Mouse (Mus musculus): ENCODE data around the gene 1700025G04Rik. TPM values are rescaled to one million over a fixed set of nuclear protein-coding genes. Genes with fewer than 3 reads are reported as not detected.
A peak's percentile ranks its signal among the peaks of the same experiment; 100 is the strongest.

Gene 1700025G04Rik
- total RNA-seq, 2 experiments from 2014 or later = 75.9 to 85.4 TPM

DNA sequence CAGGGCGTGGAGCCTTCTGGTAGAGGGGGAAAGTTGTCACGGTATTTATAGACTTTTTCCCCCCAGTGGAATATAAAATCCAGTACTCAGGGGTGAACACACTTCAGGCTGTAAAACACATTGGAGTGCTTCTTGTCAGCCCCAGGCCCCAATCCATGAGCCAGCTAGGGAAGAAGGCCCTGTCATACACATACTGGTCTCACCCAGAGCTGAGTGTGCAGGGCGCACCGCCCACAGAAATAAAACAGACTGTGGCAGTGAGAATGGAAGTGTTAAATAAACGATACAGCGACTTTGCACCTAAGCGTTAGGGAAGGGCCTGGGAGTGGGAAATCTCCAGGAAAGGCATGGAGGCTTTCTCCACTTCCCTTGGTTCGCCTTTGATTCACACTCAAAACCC lies 50.3 kb downstream of the 1700025G04Rik start:
- intact Hi-C loops (cut with DNase I) = no loop called here
- peak in 1 of 2 experiments; percentile 38 for DNase-seq (ENCODE audit: low spot score in 2 of 2)

- intact Hi-C loops (cut with DNase I) = no loop called here
- DNase-seq (ENCODE audit: low spot score in 2 of 2) = no peak
Observed at GRCm38 (mm10) chr1:152038086-152038485, 51.8 kb downstream of the 1700025G04Rik start.

DNA sequence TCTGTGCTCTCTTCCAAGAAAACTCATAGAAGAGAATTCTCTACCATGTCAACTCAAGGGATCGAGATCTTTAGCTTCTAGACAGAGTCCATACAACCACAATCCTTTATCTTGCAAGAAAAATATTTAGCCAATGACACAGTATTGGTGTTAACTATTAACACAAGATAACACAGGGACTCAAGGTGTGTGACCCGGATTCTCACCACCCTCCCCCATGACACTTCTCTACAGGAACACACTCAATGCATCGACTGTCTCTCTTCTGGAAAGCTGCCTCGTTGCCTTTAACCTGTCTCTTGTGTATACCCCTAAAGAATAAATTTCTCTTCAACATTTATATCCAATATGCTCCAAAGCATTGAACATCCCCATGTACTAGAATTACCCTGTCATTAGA lies 52.3 kb downstream of the 1700025G04Rik start:
- DNase-seq (ENCODE audit: low spot score in 2 of 2) = no peak
- intact Hi-C loops (cut with DNase I) = no loop called here

- intact Hi-C loops (cut with DNase I) = no loop called here
Observed at GRCm38 (mm10) chr1:152034766-152035165, 55.2 kb downstream of the 1700025G04Rik start.

DNA sequence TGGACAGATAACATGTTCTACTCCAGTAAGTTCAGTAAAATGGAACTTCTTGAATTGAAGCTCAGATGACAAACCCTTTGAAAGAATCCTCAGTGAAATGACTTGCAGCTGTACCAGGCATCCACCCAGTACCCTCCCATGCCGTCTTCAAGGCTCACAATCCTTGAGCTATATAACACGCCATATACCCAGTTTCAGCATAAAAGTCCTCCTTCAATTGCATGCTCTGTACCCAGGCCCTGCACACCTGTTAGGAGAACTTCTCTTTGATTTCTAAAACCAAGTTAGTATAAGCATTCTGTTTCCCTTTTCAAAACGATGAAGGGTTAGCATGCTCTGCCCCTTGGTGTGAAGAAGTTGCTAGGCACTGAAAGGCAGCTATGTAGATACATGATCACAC lies 56.2 kb downstream of the 1700025G04Rik start:
- DNase-seq (ENCODE audit: low spot score in 2 of 2) = no peak

More at GRCm38 (mm10) chr1:152034766-152035165, 55.2 kb downstream of the 1700025G04Rik start:
- DNase-seq (ENCODE audit: low spot score in 2 of 2) = no peak

GRCm38 (mm10) chr1:152032144-152032543 lies 57.8 kb downstream of the 1700025G04Rik start:
- DNase-seq (ENCODE audit: low spot score in 2 of 2) = no peak
- intact Hi-C loops (cut with DNase I) = no loop called here

More for the DNA sequence above, 56.2 kb downstream of the 1700025G04Rik start:
- intact Hi-C loops (cut with DNase I) = no loop called here

- DNase-seq (ENCODE audit: low spot score in 2 of 2) = no peak
- intact Hi-C loops (cut with DNase I) = no loop called here
Observed at GRCm38 (mm10) chr1:152030546-152030945, 59.4 kb downstream of the 1700025G04Rik start.

GRCm38 (mm10) chr1:152028718-152029117 lies 61.2 kb downstream of the 1700025G04Rik start:
- intact Hi-C loops (cut with DNase I) = no loop called here

GRCm38 (mm10) chr1:152026762-152027161 lies 63.2 kb downstream of the 1700025G04Rik start:
- intact Hi-C loops (cut with DNase I) = no loop called here

More at GRCm38 (mm10) chr1:152028718-152029117, 61.2 kb downstream of the 1700025G04Rik start:
- peak in 1 of 2 experiments; percentile 39 for DNase-seq (ENCODE audit: low spot score in 2 of 2)

GRCm38 (mm10) chr1:152025308-152025707 lies 64.6 kb downstream of the 1700025G04Rik start:
- intact Hi-C loops (cut with DNase I) = no loop called here
- DNase-seq (ENCODE audit: low spot score in 2 of 2) = no peak

More at GRCm38 (mm10) chr1:152026762-152027161, 63.2 kb downstream of the 1700025G04Rik start:
- DNase-seq (ENCODE audit: low spot score in 2 of 2) = no peak

- DNase-seq (ENCODE audit: low spot score in 2 of 2) = no peak
- intact Hi-C loops (cut with DNase I) = no loop called here
Observed at GRCm38 (mm10) chr1:152024019-152024787, 65.7 kb downstream of the 1700025G04Rik start.

DNA sequence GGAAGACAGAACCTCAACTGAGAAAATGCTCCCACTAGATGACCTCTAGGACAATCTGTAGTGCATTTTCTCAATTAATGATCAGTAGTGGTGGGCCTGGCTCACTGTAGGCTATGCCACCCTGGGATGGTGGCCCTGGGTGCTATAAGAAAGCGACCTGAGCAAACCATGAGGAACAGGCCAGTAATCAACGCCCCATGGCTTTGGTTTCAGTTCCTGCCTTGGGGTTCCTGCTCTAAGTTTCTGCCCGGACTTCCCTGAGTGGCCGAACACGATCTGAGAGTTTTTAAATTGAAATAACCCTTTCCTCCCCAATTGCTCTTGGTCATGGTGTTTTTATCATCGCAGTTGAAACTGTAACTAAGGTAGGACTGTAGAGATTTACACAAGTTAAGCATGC lies 69.1 kb downstream of the 1700025G04Rik start:
- intact Hi-C loops (cut with DNase I) = no loop called here
- DNase-seq (ENCODE audit: low spot score in 2 of 2) = no peak

- DNase-seq (ENCODE audit: low spot score in 2 of 2) = no peak
- intact Hi-C loops (cut with DNase I) = no loop called here
Observed at GRCm38 (mm10) chr1:152020070-152020469, 69.9 kb downstream of the 1700025G04Rik start.

- no peak for DNase-seq (ENCODE audit: low spot score in 2 of 2)
- intact Hi-C loops (cut with DNase I) = no loop called here
Observed at GRCm38 (mm10) chr1:152019196-152019595, 70.7 kb downstream of the 1700025G04Rik start.

GRCm38 (mm10) chr1:152018322-152018721 lies 71.6 kb downstream of the 1700025G04Rik start:
- intact Hi-C loops (cut with DNase I) = no loop called here
- DNase-seq (ENCODE audit: low spot score in 2 of 2) = no peak

- no peak for DNase-seq (ENCODE audit: low spot score in 2 of 2)
- intact Hi-C loops (cut with DNase I) = no loop called here
Observed at GRCm38 (mm10) chr1:152016663-152017062, 73.3 kb downstream of the 1700025G04Rik start.

- intact Hi-C loops (cut with DNase I) = no loop called here
Observed at GRCm38 (mm10) chr1:152015555-152016125, 74.3 kb downstream of the 1700025G04Rik start.

DNA sequence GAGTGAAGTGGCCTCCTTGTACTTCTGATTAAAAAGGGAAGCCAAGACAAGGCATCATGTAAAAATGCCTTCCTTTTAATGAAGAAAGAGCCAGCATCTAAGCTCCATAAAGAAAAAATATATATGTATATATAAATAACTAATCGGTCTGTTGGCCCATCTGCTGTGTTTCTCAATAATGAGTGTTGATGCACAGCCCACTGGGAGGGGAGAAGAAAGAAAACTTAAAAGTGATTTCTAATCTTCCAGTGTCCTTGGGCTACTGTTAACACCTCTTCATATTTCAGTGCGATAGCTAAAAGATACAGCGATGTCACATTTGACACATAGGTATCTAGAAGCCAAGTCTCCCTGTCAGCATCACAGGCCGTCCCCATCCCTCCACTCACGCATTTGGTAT lies 78.2 kb downstream of the 1700025G04Rik start:
- intact Hi-C loops (cut with DNase I) = no loop called here
- no peak for DNase-seq (ENCODE audit: low spot score in 2 of 2)

More at GRCm38 (mm10) chr1:152015555-152016125, 74.3 kb downstream of the 1700025G04Rik start:
- no peak for DNase-seq (ENCODE audit: low spot score in 2 of 2)

DNA sequence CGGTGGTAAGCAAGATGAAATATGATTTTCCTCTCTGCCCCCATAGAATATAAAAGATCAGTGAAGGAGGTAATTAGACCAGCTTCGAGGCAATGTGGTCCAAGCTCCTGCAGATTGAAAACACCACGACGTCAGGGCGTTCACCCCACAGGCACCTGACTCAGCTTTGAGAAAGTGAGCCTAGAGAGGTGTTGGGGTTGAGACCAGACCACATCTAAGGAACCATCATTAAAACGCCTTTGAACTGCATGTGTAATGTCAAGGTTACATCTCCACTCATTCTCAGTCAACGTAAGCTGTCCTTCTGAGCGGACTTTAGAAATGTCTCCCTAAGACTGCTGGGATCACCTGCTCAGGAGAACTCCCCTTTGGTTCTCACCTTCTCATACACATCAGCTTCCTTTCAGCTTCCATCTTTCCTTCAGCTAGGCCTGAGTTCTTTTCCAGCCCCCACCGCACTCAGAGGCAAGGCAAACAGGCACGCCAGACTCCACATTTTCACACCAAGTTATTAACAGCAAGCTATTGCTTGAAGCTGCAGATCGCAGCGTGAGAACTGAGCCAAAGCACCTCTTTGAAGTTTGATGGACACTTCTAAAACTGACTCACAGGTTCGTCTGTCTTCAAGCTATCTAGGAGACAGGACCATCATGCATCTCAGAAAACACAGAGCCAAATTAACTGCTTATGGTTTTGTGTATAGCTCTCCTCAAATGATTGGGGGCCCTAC lies 79.5 kb downstream of the 1700025G04Rik start:
- intact Hi-C loops (cut with DNase I) = no loop called here

DNA sequence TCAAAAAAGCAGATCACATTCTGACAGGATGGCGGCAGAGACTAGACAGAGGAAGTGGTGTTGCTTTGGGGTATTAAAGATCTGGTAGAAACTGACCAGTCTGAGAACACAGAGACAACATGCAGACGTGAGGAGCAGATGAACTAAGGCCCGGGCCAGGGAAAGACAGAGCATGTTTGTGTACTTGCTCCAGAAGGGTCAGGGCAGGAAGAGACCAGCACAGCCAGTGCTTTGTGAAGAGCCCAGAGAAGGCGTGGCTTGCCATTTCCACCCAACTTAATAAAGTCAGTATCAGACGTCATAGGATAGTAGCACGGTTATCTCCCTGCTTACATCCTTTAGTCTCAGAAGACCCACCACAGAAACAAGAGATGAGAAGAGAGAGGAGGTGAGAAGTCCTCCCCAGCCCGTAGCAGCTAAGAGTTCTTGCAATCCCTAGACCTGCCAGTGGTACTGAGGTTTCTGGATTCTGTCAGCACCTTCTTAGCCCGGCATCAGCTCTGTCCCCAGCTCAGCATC lies 81.4 kb downstream of the 1700025G04Rik start:
- intact Hi-C loops (cut with DNase I) = no loop called here
- DNase-seq (ENCODE audit: low spot score in 2 of 2) = peak; percentile 14 to 32

More for the DNA sequence above, 79.5 kb downstream of the 1700025G04Rik start:
- no peak for DNase-seq (ENCODE audit: low spot score in 2 of 2)
